Mouse (Mus musculus): ENCODE results near the gene Hivep3. TPM values are rescaled to one million over a fixed set of nuclear protein-coding genes. Genes with fewer than 3 reads are reported as not detected.

Gene Hivep3
- total and polyA plus RNA-seq, 3 experiments, result not detected

DNA sequence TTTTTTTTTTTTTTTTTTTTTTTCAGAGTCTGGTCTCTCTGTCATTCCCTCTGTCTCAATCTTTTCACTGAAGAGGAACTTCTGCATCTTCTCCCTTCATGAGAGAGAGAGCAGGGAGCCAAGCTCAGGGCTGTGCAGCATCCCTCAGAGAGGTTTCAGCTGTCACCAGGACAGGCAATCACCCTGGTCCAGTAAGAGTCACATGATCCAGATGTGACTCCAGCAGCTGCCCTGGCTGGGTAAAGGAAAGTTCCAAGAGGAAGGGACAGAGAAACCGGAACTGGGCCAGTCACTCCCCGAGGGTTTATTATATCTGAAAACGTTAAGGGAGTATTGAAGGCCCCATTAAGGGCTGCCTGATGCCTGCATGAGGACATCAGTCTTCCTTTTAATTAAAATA, 25.8 kb upstream of the Hivep3 start:
- no peaks in the 10 kb centered on the region for H3K4me1 ChIP-seq (ENCODE audit: control insufficient read depth in 1 of 2, insufficient read depth in 2 of 2, low read length in 2 of 2)
- H3K27me3 ChIP-seq (ENCODE audit: control insufficient read depth in 1 of 2, insufficient read depth in 2 of 2, low read length in 2 of 2), result no peaks in the 10 kb centered on the region
- no peak overlapping the region for H3K9ac ChIP-seq (ENCODE audit: control insufficient read depth, low read depth, low read length, poor library complexity, severe bottlenecking)
- H3K9me3 ChIP-seq (replicated peaks; ENCODE audit: insufficient read depth, low read length), result no peaks in the 10 kb centered on the region
- H3K4me3 ChIP-seq (ENCODE audit: control insufficient read depth in 1 of 2, insufficient read depth in 1 of 2, low read depth in 2 of 2, low read length in 2 of 2), result no peak overlapping the region
- no peak overlapping the region for H3K27ac ChIP-seq (ENCODE audit: control insufficient read depth, low read depth, low read length)
- no peaks in the 10 kb centered on the region for H3K79me2 ChIP-seq (ENCODE audit: control insufficient read depth, insufficient read depth, low read length, poor library complexity)
- DNase-seq (ENCODE audit: low read depth, low spot score), result no peak
- TF ChIP-seq KAT2A (conservative IDR thresholded peaks at IDR 0.05; ENCODE audit: low read depth, low read length) (no peak), ZKSCAN1 (IDR thresholded peaks at IDR 0.05; ENCODE audit: low read depth, low read length) (no peak)
- H3K36me3 ChIP-seq (ENCODE audit: control insufficient read depth in 1 of 2, insufficient read depth in 2 of 2, low read length in 2 of 2), result no peaks in the 10 kb centered on the region

DNA sequence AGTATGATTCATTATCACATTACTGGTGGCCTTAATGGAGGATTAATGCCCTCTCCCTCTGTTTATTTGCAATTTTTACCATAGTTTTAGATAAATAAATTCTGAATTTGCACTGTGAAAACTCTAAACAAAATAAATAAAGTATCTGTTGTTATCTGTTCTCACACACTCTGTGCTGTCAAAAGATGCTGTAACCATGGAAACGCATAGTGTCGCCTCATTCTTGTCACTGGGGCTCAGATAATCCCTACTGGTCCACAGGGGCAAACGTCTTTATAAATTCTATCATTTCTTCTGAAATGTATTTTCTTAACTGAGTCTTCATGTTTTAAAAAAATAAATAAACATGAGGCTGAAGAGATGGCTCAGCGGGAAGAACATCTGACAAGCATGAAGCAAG, 23.4 kb upstream of the Hivep3 start:
- H3K36me3 ChIP-seq (ENCODE audit: control insufficient read depth in 1 of 2, insufficient read depth in 2 of 2, low read length in 2 of 2), result no peaks in the 10 kb centered on the region
- no peaks in the 10 kb centered on the region for H3K79me2 ChIP-seq (ENCODE audit: control insufficient read depth, insufficient read depth, low read length, poor library complexity)
- TF ChIP-seq POLR2AphosphoS5 (IDR thresholded peaks at IDR 0.05; ENCODE audit: borderline replicate concordance, low read depth, low read length) (no peak), MYC (IDR thresholded peaks at IDR 0.05; ENCODE audit: low read depth, low read length) (no peak), USF2 (IDR thresholded peaks at IDR 0.05; ENCODE audit: borderline replicate concordance in 1 of 2, insufficient read depth in 1 of 2, low read depth in 1 of 2, low read length in 2 of 2) (no peak), MAX (IDR thresholded peaks at IDR 0.05; ENCODE audit: low read length) (no peak), E2F4 (IDR thresholded peaks at IDR 0.05; ENCODE audit: borderline replicate concordance, low read depth, low read length) (no peak), BHLHE40 (IDR thresholded peaks at IDR 0.05; ENCODE audit: borderline replicate concordance, low read depth, low read length) (no peak), TAL1 (IDR thresholded peaks at IDR 0.05; ENCODE audit: low read length) (no peak), TCF12 (IDR thresholded peaks at IDR 0.05; ENCODE audit: low read depth, low read length) (no peak), HCFC1 (IDR thresholded peaks at IDR 0.05; ENCODE audit: low read depth, low read length) (no peak)
- no peak overlapping the region for H3K9ac ChIP-seq (ENCODE audit: control insufficient read depth, low read depth, low read length, poor library complexity, severe bottlenecking)
- H3K27ac ChIP-seq (ENCODE audit: control insufficient read depth, low read depth, low read length), result no peak overlapping the region
- no peak overlapping the region for H3K4me3 ChIP-seq (ENCODE audit: control insufficient read depth in 1 of 2, insufficient read depth in 1 of 2, low read depth in 2 of 2, low read length in 2 of 2)
- DNase-seq (ENCODE audit: low read depth, low spot score), result no peak
- H3K27me3 ChIP-seq (ENCODE audit: control insufficient read depth in 1 of 2, insufficient read depth in 2 of 2, low read length in 2 of 2), result no peaks in the 10 kb centered on the region
- no peaks in the 10 kb centered on the region for H3K4me1 ChIP-seq (ENCODE audit: control insufficient read depth in 1 of 2, insufficient read depth in 2 of 2, low read length in 2 of 2)
- no peaks in the 10 kb centered on the region for H3K9me3 ChIP-seq (replicated peaks; ENCODE audit: insufficient read depth, low read length)

DNA sequence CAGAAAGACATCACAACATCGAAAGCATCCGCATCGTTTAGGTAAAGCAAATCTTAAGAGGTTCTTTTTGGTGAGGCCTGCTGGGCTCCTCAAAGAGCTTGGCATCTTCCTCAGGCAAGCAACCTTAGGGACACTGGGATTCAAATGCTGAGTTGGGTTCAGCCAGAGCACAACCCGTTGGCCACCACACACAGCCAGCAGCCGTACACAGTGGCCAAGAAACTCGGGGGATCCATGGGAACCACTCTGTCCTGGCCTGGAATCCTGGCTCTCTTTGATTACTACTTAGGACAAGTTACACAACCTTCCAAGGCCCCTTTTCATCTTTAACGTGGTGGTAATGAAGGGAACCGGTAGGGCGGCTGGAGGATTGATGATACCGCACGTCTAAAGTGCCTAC, 16.1 kb upstream of the Hivep3 start:
- no peak overlapping the region for H3K9ac ChIP-seq (ENCODE audit: control insufficient read depth, low read depth, low read length, poor library complexity, severe bottlenecking)
- H3K27me3 ChIP-seq (ENCODE audit: control insufficient read depth in 1 of 2, insufficient read depth in 2 of 2, low read length in 2 of 2), result no peaks in the 10 kb centered on the region
- no peaks in the 10 kb centered on the region for H3K36me3 ChIP-seq (ENCODE audit: control insufficient read depth in 1 of 2, insufficient read depth in 2 of 2, low read length in 2 of 2)
- H3K4me1 ChIP-seq (ENCODE audit: control insufficient read depth in 1 of 2, insufficient read depth in 2 of 2, low read length in 2 of 2), result no peaks in the 10 kb centered on the region
- no peak overlapping the region for H3K4me3 ChIP-seq (ENCODE audit: control insufficient read depth in 1 of 2, insufficient read depth in 1 of 2, low read depth in 2 of 2, low read length in 2 of 2)
- TF ChIP-seq MYB (IDR thresholded peaks at IDR 0.05; ENCODE audit: low read depth, low read length) (no peak), USF2 (IDR thresholded peaks at IDR 0.05; ENCODE audit: borderline replicate concordance in 1 of 2, insufficient read depth in 1 of 2, low read depth in 1 of 2, low read length in 2 of 2) (no peak), JUND (IDR thresholded peaks at IDR 0.05; ENCODE audit: low read depth, low read length) (no peak), RCOR1 (IDR thresholded peaks at IDR 0.05; ENCODE audit: low read depth, low read length) (no peak), GABPA (IDR thresholded peaks at IDR 0.05; ENCODE audit: low read depth, low read length) (no peak), ZMIZ1 (IDR thresholded peaks at IDR 0.05; ENCODE audit: low read depth, low read length) (no peak), UBTF (IDR thresholded peaks at IDR 0.05; ENCODE audit: borderline replicate concordance, insufficient read depth, low read depth, low read length) (no peak), ZKSCAN1 (IDR thresholded peaks at IDR 0.05; ENCODE audit: low read depth, low read length) (no peak), E2F4 (IDR thresholded peaks at IDR 0.05; ENCODE audit: borderline replicate concordance, low read depth, low read length) (no peak), POLR2AphosphoS5 (IDR thresholded peaks at IDR 0.05; ENCODE audit: borderline replicate concordance, low read depth, low read length) (no peak), HCFC1 (IDR thresholded peaks at IDR 0.05; ENCODE audit: low read depth, low read length) (no peak), MAFK (IDR thresholded peaks at IDR 0.05; ENCODE audit: borderline replicate concordance, low read depth, low read length) (no peak), MAZ (IDR thresholded peaks at IDR 0.05; ENCODE audit: low read depth, low read length) (no peak), TBP (IDR thresholded peaks at IDR 0.05; ENCODE audit: low read depth, low read length) (no peak), SIN3A (IDR thresholded peaks at IDR 0.05; ENCODE audit: low read length) (no peak), CHD2 (IDR thresholded peaks at IDR 0.05; ENCODE audit: low read length) (no peak), MXI1 (IDR thresholded peaks at IDR 0.05; ENCODE audit: low read depth, low read length) (no peak)
- H3K27ac ChIP-seq (ENCODE audit: control insufficient read depth, low read depth, low read length), result no peak overlapping the region
- no peaks in the 10 kb centered on the region for H3K79me2 ChIP-seq (ENCODE audit: control insufficient read depth, insufficient read depth, low read length, poor library complexity)
- H3K9me3 ChIP-seq (replicated peaks; ENCODE audit: insufficient read depth, low read length), result no peaks in the 10 kb centered on the region
- no peak for DNase-seq (ENCODE audit: low read depth, low spot score)

Measured in MEL (cell line).